Mouse (Mus musculus) right cerebral cortex, adult 18-20 months (tissue): ENCODE results near the gene Lclat1.
"Not testable (repeated sequence)": the region's sequence is repeated elsewhere in the genome, so short reads cannot be mapped to it uniquely, and the experiment has no call there.

Source experiments
- DNase-seq: peaks from one replicate; pipeline ENCODE4 v3.0.0; 2022; ENCODE audit warnings: mixed read lengths

Gene Lclat1

GRCm38 (mm10) chr17:73246036-73246435, 138.3 kb downstream of the Lclat1 start:
- DNase-seq, result no peak

DNA sequence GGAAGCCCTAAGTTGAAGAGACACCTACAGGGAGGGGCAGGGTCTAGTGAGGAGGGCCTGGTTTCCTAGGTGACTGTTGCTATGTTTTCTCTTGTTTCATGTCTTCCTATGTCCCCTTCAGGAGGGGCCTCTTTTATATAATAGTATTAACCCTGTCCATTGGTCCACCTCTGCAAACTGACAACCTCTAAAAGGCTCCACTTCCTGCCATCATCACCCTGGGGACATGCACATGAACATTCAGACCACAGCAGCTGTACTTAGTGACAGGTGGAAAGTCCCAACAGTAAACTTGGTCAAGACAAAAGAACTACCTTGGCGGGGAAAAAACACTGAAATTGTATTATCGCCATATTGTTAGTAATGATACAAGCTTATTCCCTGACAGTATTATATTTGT, 139.1 kb downstream of the Lclat1 start:
- no peak for DNase-seq

- DNase-seq, result no peak
These were observed 140.0 kb downstream of the Lclat1 start for GRCm38 (mm10) chr17:73247758-73248157.

DNA sequence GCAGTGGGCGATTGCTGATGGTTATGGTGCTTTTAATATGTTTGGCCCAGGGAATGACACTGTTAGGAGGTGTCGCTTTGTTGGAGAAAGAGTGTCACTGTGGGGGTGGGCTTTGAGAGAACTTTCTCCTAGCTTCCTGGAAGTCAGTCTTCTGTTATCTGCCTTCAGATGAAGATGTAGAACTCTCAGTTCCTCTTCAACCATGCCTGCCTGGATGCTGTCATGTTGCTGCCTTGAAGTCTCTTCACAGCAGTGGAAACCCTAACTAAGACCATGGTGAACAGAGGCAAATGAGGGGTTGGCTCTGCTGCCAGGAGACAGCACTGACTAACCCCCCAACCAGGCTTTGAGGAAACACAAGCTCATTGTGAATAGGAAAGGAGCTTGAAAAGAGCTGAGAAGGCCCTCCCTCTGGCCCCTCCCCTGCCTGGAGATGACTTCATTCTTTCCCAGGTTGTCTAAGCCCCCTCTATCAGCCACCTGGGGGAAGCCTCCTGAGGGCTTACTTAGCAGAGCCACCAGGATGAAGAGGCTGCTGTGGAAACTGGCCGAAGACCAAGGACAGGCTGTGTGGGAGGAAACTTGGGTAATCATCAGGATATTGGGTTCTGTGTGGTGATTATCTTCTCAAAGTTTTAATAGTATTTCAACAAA, 142.8 kb downstream of the Lclat1 start:
- no peak for DNase-seq

DNA sequence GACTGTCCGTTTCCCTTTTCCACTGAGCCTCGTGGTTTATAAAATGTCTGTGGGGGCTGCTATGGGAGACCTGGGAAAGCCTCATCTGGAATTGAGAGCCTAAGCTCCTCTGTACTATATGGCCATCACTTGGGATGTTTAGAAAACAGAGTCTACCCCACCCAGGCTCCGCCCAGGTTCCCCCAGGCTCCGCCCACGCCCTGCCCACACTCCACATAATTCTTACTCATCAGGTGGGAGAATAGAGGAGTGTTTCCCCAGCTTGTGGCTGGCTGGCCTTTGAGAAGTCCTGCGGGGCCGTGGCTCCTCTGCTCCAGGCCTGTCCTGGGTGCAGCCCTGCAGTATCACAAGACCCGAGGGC, 143.3 kb downstream of the Lclat1 start:
- no peak for DNase-seq

- DNase-seq, result no peak
These were observed 144.2 kb downstream of the Lclat1 start for GRCm38 (mm10) chr17:73251812-73252608.

DNA sequence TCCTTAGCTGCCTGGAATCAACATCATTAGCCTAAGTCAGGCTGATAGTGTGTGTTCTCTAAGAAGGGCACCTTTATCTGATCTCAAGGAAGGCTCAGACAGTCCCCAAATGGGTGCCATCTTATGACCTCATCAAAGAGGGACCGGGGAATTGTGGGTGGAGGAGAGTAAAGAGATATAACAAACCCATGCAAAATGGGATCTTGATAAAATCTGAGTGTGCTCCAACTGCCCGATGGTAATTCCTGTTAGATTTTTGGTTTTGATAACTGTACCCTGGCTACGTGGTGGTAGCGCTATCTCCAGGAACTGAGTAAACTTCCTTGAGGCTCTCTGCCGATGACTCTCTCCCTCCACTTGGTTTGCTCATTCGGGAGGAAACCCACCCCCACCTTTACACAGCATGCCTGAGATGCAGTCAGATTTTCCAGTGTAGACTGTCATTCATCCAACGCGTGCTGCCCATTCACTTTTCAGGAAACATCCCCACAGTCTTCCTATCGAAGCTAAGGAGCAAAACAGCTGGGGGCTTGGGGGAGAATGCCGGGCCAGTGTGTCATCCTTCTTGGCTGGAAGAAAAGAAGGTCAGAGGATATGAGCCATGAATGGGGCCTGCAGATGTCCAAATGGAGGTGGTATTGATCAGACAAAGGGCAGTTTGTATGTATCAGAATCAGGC, 145.6 kb downstream of the Lclat1 start:
- no peak for DNase-seq

DNA sequence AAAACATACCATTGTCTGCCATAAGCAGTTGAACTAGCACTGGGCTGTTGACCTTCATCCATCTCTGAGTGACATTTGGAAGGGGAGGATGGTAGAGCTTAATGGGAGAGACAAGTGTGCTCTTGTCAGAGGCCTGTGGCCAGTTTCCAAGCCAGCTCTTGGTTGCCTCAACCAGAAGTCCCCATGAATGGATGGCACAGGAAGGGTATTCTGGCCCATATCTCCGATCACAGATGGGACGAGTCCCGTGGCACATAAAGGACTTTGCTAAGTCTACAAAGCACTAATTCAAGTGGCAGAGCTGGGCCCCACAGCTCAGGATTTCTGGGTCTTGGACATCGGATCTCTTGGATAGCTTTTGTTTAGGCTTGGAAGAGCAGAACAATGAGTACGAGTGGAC, 148.0 kb downstream of the Lclat1 start:
- no peak for DNase-seq

- no peak for DNase-seq
These were observed 150.8 kb downstream of the Lclat1 start for GRCm38 (mm10) chr17:73258620-73259019.

DNA sequence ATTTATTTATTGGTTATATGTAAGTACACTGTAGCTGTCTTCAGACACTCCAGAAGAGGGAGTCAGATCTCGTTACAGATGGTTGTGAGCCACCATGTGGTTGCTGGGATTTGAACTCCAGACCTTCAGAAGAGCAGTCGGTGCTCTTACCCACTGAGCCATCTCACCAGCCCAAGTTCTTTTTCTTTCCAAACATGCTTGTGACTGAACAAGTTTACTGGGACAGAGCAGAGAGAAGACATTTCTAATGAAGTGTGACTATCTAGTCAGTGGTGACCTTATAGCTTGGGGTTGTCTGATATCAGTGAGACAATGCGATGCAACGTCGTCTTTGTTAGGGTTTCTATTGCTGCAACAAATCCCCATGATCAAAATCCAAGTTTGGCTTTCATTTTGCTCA, 151.5 kb downstream of the Lclat1 start:
- DNase-seq, result not testable (repeated sequence)

DNA sequence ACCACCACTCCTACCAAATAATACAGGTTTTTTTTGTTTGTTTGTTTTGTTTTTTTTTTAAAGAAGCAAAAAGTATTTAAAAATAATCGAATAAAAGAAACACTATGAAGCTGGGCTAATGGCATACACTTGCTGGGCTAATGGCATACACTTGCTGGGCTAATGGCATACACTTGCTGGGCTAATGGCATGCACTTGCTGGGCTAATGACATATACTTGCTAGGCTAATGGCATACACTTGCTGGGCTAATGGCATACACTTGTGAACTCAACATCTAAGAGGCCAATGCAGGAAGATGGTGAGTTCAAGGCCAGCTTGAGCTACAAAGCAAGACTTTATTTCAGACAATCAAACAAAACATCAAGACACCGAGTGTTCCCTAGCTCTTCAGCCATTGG, 154.8 kb downstream of the Lclat1 start:
- DNase-seq, result no peak

DNA sequence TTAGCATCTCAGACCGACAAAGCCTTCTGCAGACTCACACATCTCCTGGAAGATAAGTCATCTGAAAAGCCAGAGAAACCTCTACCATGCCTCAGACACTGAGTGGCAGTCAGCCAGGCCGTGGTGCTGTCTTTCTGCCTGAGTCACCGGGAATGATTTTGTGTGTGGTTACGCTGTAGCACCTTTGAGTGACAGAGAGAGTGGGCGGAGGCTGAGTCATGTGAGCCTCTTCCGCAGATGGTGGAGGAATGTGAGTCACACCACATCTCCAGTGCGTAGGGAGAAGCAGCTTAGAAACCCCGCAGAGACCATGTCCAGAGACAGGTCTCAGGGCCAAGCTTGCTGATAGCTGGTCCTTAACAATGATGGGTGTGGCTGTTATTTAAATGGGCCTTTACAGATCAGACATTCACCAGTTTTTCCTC, 155.3 kb downstream of the Lclat1 start:
- DNase-seq, result peak; percentile 94

DNA sequence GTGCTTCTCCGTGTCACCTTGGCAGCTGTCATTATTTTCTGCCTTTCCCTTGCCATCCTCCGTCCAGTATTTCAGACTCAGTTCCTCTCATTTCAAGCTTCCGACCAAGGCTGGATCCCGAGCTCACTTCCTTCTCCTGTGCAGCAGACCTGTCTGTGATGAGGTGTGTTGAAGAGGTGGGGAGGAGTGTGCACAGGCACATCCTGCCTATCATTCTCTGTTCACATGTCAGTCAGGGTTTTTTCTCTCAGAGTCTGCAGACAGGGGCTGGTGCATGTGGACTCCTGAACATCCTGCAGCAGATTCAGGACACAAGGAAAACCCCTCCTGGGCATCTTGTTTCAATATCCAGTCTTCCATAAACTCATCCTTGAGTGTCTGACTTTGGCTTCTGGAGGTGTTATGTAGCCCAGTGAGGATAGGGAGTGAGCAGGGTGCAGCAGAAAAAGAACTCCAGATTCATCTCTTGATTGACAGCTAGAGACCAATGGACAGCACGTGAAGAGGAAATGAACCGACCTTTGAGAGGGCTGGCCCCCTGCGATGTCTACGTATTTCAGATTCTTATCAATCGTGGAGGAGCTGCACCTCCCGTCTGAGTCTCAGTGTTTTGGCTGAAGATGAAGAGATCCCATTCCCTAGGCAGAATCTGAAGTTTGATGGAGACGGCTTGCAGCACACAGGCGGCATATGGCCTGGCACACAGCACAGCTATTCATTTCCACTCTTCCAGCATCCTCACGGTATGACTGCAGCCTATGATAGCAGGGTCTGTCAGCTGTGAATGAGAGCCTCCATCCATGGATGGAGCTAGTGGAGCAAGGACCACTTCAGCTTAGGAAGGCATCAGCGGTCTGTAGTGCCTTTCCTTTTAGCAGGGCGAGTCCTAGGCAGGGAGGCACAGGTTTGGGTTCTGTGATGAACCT, 163.3 kb downstream of the Lclat1 start:
- DNase-seq, result peak; percentile 29

GRCm38 (mm10) chr17:73271797-73272600, 164.2 kb downstream of the Lclat1 start:
- DNase-seq, result peak; percentile 90

GRCm38 (mm10) chr17:73273809-73274208, 166.0 kb downstream of the Lclat1 start:
- DNase-seq, result no peak

GRCm38 (mm10) chr17:73275066-73275465, 167.3 kb downstream of the Lclat1 start:
- no peak for DNase-seq

DNA sequence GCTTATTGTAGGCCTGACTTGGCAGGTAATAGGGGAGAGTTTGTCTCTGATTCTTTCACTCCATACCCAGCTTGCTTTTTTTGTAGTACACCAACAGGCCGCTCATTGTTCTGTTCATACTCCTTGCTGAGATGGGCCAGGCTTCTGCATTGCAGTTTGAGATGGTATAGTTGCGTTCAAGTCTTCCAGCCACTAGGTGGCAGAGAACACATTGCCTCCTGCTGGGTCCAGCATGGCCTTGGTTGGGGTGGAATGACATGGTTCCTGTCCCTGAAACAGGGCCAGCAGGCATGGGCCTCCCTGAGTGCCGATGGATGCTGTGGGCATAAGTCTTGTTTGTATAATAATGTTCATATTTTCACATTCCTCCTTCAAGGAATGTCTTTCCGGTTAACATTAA, 170.0 kb downstream of the Lclat1 start:
- DNase-seq, result no peak

- not testable (repeated sequence) for DNase-seq
These were observed 174.9 kb downstream of the Lclat1 start for GRCm38 (mm10) chr17:73282702-73283101.

DNA sequence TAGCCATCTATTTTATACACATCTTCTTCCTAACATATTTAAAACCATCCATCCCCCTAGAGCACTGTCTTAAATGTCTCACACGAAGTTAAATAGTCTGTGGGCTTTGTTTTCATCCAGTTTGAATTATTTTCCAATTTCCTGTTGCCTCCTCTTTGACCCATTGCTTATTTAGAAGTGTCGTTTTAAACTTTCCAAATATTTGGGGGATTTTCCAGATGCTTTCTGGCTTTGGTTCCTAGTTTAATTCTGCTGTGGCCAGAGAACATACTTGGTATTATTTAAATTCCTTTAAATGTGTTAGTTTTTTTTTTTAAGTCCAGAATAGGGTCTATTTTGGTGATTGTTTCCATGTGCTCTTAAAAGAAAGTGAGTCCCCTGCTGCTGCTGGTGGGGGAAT, 176.5 kb downstream of the Lclat1 start:
- no peak for DNase-seq
